Mouse (Mus musculus) layer of hippocampus, postnatal 14 days (tissue): ENCODE results near the gene Fam166a. TPM values are rescaled to one million over a fixed set of nuclear protein-coding genes. Genes with fewer than 3 reads are reported as not detected.

ENCODE experiments used
- DNase-seq, 2 experiments: peaks; one replicate each; pipeline ENCODE4 v3.0.0; 2021 to 2022; ENCODE audit warnings: low spot score in 2 of 2, mixed read lengths in 1 of 2
- total RNA-seq, 2 experiments: library from RNA; stranded (reverse); gene quantifications; 2 replicates each; pipeline ENCODE4 v1.2.3; 2021

Gene Fam166a
- total RNA-seq, 2 experiments from 2014 or later = not detected

- no peak for DNase-seq
Observed at GRCm38 (mm10) chr2:25221331-25221772, 2.8 kb downstream of the Fam166a start.

GRCm38 (mm10) chr2:25223681-25224491, 5.3 kb downstream of the Fam166a start:
- no peak for DNase-seq

- no peak for DNase-seq
Observed at GRCm38 (mm10) chr2:25224492-25224765, 5.9 kb downstream of the Fam166a start, which contains the start of gene Tubb4b. Gene Tubb4b, minus strand, starts transcription at chr2:25224702.

GRCm38 (mm10) chr2:25224766-25225752, 6.5 kb downstream of the Fam166a start:
- peak; percentile 98 to 100 for DNase-seq

GRCm38 (mm10) chr2:25225811-25226379, 7.3 kb downstream of the Fam166a start:
- no peak for DNase-seq

GRCm38 (mm10) chr2:25226864-25227263, 8.3 kb downstream of the Fam166a start:
- peak; percentile 59 to 78 for DNase-seq

GRCm38 (mm10) chr2:25227406-25227805, 8.9 kb downstream of the Fam166a start:
- no peak for DNase-seq

- DNase-seq = peak; percentile 86 to 90
Observed at GRCm38 (mm10) chr2:25228431-25228889, 9.9 kb downstream of the Fam166a start.

- no peak for DNase-seq
Observed at GRCm38 (mm10) chr2:25228995-25229530, 10.5 kb downstream of the Fam166a start.

- no peak for DNase-seq
Observed at GRCm38 (mm10) chr2:25229582-25229981, 11.0 kb downstream of the Fam166a start.

- no peak for DNase-seq
Observed at GRCm38 (mm10) chr2:25230581-25230980, 12.0 kb downstream of the Fam166a start.

GRCm38 (mm10) chr2:25231038-25231437, 12.5 kb downstream of the Fam166a start:
- no peak for DNase-seq

GRCm38 (mm10) chr2:25233421-25233820, 14.9 kb downstream of the Fam166a start:
- DNase-seq = no peak

GRCm38 (mm10) chr2:25234050-25234449, 15.5 kb downstream of the Fam166a start, which contains the start of gene Slc34a3:
Gene Slc34a3, minus strand, starts transcription at chr2:25234364.
- no peak for DNase-seq

- no peak for DNase-seq
Observed at GRCm38 (mm10) chr2:25234551-25235220, 16.1 kb downstream of the Fam166a start.

GRCm38 (mm10) chr2:25236614-25237013, 18.1 kb downstream of the Fam166a start, which contains the start of gene Rnf224:
Gene Rnf224, minus strand, starts transcription at chr2:25236787.
- no peak for DNase-seq

- no peak for DNase-seq
Observed at GRCm38 (mm10) chr2:25237522-25237921, 19.0 kb downstream of the Fam166a start.

- DNase-seq = no peak
Observed at GRCm38 (mm10) chr2:25238106-25238505, 19.6 kb downstream of the Fam166a start.

- DNase-seq = no peak
Observed at GRCm38 (mm10) chr2:25239766-25240165, 21.2 kb downstream of the Fam166a start.

- DNase-seq = no peak
Observed at GRCm38 (mm10) chr2:25240310-25240709, 21.8 kb downstream of the Fam166a start.
